Mouse (Mus musculus) cerebellum, adult 2 months (tissue): Measurements from ENCODE around the gene Fam234b.

Experiments used
- CTCF ChIP-seq: fragments of 200-500 bp; IDR thresholded peaks from 2 replicates; pipeline ENCODE4 v1.5.1; 2011; ENCODE audit warnings: low read depth, mild to moderate bottlenecking, control low read depth, low read length, moderate library complexity, borderline replicate concordance; ENCODE audit not compliant: insufficient read depth
- POLR2A ChIP-seq: fragments of 200-500 bp; IDR thresholded peaks from 2 replicates; pipeline ENCODE4 v1.6.1; 2011; ENCODE audit warnings: low read length, control low read depth, borderline replicate concordance; ENCODE audit not compliant: insufficient read depth

DNA sequence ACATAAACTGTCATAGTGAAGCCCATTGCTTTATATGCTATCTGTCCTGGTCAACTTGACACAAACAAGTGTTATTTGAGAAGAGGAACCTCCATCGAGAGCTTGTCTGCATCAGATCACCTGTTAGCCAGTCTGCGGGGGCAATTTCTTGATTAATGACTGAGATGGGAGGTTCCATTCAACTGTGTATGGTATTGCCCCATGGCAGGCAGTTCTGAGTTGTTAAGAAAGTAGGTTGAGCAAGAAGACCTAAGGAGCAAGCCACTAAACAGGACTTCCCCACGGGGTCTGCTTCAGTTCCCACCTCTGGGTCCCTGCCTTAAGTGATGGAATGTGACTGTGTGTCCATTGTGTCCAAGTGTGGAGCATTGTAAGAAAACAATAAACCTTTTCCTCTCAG lies 28.5 kb upstream of the Fam234b start:
- TF ChIP-seq CTCF (no peak), POLR2A (no peak)
